Mouse (Mus musculus) testis, adult 2 months (tissue): Measurements from ENCODE around the gene Sap30l. TPM values are rescaled to one million over a fixed set of nuclear protein-coding genes. Genes with fewer than 3 reads are reported as not detected.

ENCODE experiments used
- H3K27ac ChIP-seq: fragments of 200-500 bp; 2 replicates; pipeline ENCODE4 v1.5.1; 2012; ENCODE audit warnings: low read depth, low read length; ENCODE audit not compliant: control insufficient read depth, insufficient read depth
- H3K27me3 ChIP-seq: fragments of 200-500 bp; 2 replicates; pipeline ENCODE4 v1.6.1; 2012; ENCODE audit warnings: mild to moderate bottlenecking, low read length, moderate library complexity; ENCODE audit not compliant: control insufficient read depth, insufficient read depth
- H3K36me3 ChIP-seq: fragments of 200-500 bp; 2 replicates; pipeline ENCODE4 v1.6.1; 2012; ENCODE audit warnings: mild to moderate bottlenecking, low read length; ENCODE audit not compliant: control insufficient read depth, insufficient read depth
- H3K4me1 ChIP-seq: fragments of 200-500 bp; 2 replicates; pipeline ENCODE4 v1.6.1; 2012; ENCODE audit warnings: low read length; ENCODE audit not compliant: control insufficient read depth, insufficient read depth
- H3K4me3 ChIP-seq: fragments of 200-500 bp; 2 replicates; pipeline ENCODE4 v1.5.1; 2012; ENCODE audit warnings: low read depth, mild to moderate bottlenecking, low read length, moderate library complexity, mixed read lengths; ENCODE audit not compliant: control insufficient read depth
- CTCF ChIP-seq: fragments of 200-500 bp; IDR thresholded peaks from 2 replicates; pipeline ENCODE4 v1.5.1; 2012; ENCODE audit warnings: low read depth, mild to moderate bottlenecking, inconsistent platforms, low read length, moderate library complexity; ENCODE audit not compliant: control insufficient read depth, insufficient read depth, insufficient replicate concordance
- POLR2A ChIP-seq: fragments of 200-500 bp; IDR thresholded peaks from 2 replicates; pipeline ENCODE4 v1.6.1; 2012; ENCODE audit warnings: low read depth, mild to moderate bottlenecking, inconsistent platforms, low read length, moderate library complexity; ENCODE audit not compliant: control insufficient read depth
- polyA plus RNA-seq: library from polyadenylated mRNA; depleted of rRNA; stranded (reverse); fragments of >200 nt; gene quantifications from 2 replicates; pipeline ENCODE4 v1.2.3, GENCODE M21; 2012

Gene Sap30l
- polyA plus RNA-seq, 1 experiment, result 3.1 TPM

DNA sequence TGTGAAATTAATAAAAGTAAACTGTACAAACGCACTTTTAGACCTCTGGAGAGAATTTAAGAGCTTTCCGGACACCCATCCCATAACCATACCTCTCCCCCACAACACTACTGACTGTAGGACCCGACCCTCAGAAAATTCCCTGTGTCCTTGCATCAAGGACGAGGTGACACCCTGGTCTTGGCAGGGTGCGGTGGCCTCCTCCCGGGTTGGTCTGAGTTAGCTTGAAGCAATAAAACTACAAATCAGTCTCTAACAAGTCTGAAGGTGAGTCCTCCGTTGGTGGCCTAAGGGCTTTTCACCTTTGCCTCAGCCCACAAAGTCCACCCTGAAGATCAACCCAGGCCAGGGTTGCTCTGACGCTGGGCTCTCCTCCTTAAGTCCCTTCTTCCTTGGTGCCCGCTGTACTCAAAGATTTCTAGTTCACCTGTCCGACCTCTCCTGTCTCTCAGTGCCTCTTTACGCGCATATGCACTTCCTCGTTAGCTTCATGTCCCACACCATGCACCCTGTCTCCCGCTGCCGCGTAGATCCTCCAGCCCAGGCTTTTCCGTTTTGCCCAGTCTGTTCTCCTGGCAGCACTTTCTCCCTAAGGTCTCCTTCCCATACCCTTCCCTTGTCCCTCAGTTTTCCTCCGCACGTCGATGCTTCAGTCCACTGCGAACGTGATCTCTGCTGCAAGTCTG, 1.0 kb upstream of the Sap30l start:
- Histone ChIP-seq H3K36me3 (no peaks in the 10 kb centered on the region), H3K4me3 (peak overlapping the region; percentile 74), H3K27me3 (no peaks in the 10 kb centered on the region), H3K27ac (no peak overlapping the region), H3K4me1 (peaks cover 14% of the 10 kb centered on the region)
- no peak for TF ChIP-seq CTCF

DNA sequence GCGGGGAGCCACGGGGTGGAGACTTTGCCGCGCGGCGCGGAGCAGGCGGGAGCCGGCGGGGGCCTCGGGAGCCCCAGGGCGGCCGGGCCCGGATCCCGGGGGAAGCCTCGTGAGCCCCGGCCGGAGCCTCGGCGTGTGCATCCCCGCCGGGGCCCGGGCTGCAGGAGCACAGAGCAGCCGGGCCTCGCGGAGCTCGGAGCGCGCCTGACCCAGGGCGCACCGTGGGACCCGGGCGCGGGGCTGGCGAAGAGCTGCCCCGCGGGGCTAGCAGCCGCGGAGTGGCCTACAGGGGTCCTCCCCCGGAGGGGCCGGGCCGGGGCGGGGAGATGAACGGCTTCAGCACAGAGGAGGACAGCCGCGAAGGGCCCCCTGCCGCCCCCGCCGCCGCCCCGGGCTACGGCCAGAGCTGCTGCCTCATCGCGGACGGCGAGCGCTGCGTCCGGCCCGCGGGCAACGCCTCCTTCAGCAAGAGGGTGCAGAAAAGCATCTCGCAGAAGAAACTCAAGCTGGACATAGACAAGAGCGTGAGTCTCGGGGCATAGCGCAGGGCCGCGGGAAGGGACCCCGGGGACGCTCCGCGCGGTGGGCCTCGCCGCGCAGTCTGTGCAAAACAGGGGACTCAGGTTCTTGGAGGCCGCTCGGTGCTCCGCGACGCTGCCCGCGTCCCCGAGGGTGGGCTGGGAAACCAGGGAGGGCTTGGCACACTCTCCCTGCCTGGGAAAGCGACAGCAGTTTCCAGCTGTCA, 501 bp downstream of the Sap30l start:
- Histone ChIP-seq H3K27me3 (no peaks in the 10 kb centered on the region), H3K27ac (no peak overlapping the region), H3K36me3 (no peaks in the 10 kb centered on the region), H3K4me3 (peak overlapping the region; percentile 74), H3K4me1 (peaks cover 14% of the 10 kb centered on the region)
- no peak for TF ChIP-seq POLR2A
- TF ChIP-seq CTCF, result no peak

DNA sequence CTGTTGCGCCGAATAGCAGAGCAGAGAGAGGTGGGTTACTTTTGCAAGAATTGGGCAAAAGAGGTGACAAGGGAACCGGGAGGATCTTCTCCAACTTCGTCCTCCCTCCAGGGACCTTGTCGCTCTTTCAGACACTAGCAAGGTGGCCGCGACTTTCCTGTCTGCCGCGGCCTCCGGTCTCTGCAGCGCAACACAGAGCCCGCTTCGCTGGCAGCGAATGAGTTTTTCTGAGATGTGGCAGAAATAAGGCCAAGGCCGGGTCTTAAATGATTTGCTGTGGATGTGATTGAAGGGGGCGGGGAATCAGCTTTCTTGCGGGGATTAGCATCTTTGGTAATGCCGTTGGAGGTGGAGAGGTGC, 1.1 kb downstream of the Sap30l start:
- no peak overlapping the region for H3K27ac ChIP-seq
- H3K27me3 ChIP-seq, result no peaks in the 10 kb centered on the region
- H3K4me3 ChIP-seq, result peak overlapping the region; percentile 74
- TF ChIP-seq CTCF, result no peak
- no peak for TF ChIP-seq POLR2A
- H3K36me3 ChIP-seq, result no peaks in the 10 kb centered on the region
- peaks cover 14% of the 10 kb centered on the region for H3K4me1 ChIP-seq

DNA sequence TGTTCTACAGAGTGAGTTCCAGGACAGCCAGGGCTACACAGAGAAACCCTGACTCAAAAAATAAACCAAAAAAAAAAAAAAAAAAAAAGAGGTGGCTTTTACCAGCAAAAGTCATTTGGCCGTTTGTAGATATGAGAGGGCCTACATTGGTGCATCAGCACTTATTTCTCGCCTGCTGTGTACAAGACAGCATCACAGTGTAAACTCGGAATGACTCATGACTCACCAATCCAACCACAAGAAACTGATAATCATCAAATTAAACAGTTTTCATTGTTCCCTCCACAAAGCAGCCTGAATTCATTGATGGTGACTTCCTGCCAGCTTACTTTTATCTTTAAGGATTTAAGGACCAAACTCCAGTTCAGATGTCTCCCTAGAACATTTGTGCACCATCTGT, 3.6 kb downstream of the Sap30l start:
- Histone ChIP-seq H3K36me3 (no peaks in the 10 kb centered on the region), H3K4me3 (no peak overlapping the region), H3K4me1 (peaks cover 14% of the 10 kb centered on the region), H3K27me3 (no peaks in the 10 kb centered on the region), H3K27ac (no peak overlapping the region)
- no peak for TF ChIP-seq POLR2A
- no peak for TF ChIP-seq CTCF

DNA sequence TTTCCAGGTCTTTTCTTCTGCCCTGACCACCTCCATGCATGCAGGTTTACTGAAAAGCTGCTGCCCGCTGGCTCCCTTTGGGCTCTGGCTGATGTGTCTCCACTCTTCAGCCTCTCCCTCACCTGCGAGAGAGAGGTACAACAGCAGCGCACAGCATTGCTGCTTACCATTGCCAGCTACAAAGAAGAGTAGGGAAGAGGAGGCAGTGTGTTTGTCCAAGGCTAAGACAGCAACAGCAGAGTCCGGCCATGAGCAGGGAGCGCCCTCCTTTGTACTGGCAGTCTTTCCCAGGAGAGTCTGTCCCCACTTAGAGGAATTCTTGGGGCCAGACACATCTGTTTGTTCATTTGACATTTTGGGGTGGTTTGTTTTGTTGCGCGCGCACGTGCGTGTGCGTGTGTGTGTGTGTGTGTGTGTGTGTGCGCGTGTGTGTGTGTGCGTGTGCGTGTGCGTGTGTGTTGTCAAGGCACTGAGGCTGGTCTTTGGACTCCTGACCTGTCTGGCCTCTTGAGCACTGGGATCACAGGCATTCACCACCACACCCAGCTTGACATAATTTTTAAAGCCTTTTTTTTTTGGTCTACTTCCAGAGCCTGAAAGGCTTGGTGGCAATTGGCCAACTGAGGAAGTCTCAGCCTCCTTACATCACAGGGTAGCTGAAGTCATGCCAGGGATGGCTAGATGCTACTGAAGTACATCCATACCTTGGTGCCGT, 7.7 kb downstream of the Sap30l start:
- Histone ChIP-seq H3K4me1 (no peaks in the 10 kb centered on the region), H3K27me3 (no peaks in the 10 kb centered on the region), H3K36me3 (no peaks in the 10 kb centered on the region), H3K27ac (no peak overlapping the region), H3K4me3 (no peak overlapping the region)
- no peak for TF ChIP-seq POLR2A
- TF ChIP-seq CTCF, result no peak

DNA sequence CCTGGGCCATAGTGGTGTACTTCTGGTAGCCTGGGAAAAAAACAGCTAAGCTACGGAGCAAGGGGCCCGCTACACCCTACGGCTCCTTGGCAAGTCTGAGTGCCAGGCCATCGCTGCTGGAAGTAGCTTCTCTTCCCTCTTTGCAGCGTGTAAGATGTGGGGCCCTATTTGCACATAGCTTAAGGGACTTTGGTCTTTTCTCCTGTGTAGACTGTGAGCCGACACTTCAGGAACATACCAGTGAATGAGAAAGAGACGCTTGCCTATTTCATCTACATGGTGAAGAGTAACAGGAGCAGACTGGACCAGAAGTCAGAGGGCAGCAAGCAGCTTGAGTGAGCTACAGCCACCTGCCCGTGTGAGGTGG, 8.3 kb downstream of the Sap30l start:
- H3K4me3 ChIP-seq, result no peak overlapping the region
- TF ChIP-seq POLR2A (no peak), CTCF (no peak)
- no peak overlapping the region for H3K27ac ChIP-seq
- no peaks in the 10 kb centered on the region for H3K27me3 ChIP-seq
- no peaks in the 10 kb centered on the region for H3K4me1 ChIP-seq
- H3K36me3 ChIP-seq, result no peaks in the 10 kb centered on the region

DNA sequence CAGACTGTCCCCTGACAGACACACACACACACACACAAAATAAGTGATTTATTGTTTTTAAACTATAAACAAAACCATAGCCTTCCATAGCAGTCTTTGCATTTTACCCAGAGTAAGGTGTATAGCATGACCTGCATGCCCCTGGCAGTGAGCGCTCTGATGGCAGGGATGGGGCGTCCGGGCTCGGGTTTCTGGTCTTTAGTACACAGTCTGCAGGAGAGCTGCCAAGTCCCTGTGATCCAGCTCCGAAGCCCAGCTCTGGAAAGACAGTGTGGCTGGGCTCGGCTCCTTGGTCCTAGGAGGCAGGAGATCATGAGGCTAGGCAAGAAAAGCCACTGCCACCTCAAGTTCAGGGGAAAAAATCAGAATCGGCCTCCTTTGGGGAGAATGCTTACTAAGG, 9.6 kb downstream of the Sap30l start:
- H3K36me3 ChIP-seq, result no peaks in the 10 kb centered on the region
- no peak overlapping the region for H3K4me3 ChIP-seq
- TF ChIP-seq POLR2A (no peak), CTCF (no peak)
- H3K27me3 ChIP-seq, result no peaks in the 10 kb centered on the region
- no peak overlapping the region for H3K27ac ChIP-seq
- no peaks in the 10 kb centered on the region for H3K4me1 ChIP-seq

DNA sequence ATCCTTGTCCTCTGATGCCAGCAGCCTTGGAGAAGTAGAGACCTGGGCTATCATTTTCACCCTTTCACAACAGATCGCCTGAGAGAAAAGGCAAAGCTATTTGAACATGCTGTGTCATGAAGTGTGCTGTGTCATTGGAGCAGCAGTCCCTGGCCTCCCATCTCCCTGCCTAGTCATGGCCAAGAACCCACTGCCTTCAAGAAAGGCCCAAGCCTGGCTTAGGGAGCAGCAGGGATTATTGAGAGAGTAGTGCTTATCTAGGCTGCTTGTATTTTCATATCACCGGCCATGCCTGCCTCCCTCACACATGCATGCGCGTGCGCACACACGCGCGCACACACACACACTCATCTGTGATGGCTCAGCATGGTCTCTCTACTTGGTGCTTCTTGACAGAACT, 10.8 kb downstream of the Sap30l start:
- TF ChIP-seq CTCF (no peak), POLR2A (no peak)
- Histone ChIP-seq H3K27ac (no peak overlapping the region), H3K4me1 (no peaks in the 10 kb centered on the region), H3K27me3 (no peaks in the 10 kb centered on the region), H3K36me3 (no peaks in the 10 kb centered on the region), H3K4me3 (no peak overlapping the region)
